Mouse (Mus musculus): ENCODE measurements around the gene Olfr1323. TPM values are rescaled to one million over a fixed set of nuclear protein-coding genes. Genes with fewer than 3 reads are reported as not detected.

Olfr1323 gene
- not detected for total RNA-seq (2021)
- long read RNA-seq, experiment 1 = 0 reads
- long read RNA-seq, experiment 2 = 0 reads

DNA sequence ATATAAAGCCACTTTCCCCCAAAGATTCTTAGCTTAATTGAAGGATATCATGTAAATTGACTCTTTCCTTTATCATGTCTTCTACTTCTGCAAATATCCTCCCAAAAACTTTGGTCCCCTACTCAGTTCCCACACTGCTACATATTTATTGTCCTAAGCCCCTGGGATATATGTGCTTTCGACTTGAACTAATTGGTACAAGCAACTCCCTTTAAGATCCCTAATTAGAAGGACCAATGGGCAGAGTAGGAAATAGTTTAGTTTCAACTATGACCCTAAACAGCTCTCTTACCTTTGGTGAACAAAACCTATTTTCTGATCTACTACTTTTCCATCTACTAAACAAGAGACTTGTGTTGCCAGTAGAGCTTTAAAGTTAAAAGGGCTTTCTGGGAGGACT is at the start of gene Olfr1323:
TSS of gene Olfr1323 (minus strand) at position 101 of the 400 bp plus-strand sequence.
- intact Hi-C loops (cut with DNase I) = no loop called here
- H3K27ac ChIP-seq = no peak within 1 kb of the TSS
- no peak for DNase-seq (ENCODE audit: extremely low spot score in 1 of 2, low spot score in 2 of 2)
- H3K4me3 ChIP-seq = no peak within 1 kb of the TSS
- no peak for TF ChIP-seq CTCF (IDR thresholded peaks at IDR 0.05)

- peak in 1 of 2 experiments; percentile 8 for DNase-seq (ENCODE audit: extremely low spot score in 1 of 2, low spot score in 2 of 2)
- TF ChIP-seq CTCF (IDR thresholded peaks at IDR 0.05) = no peak
- Histone ChIP-seq H3K27ac (no peak overlapping the region), H3K4me3 (no peak overlapping the region)
- intact Hi-C loops (cut with DNase I) = no loop called here
Measured at GRCm38 (mm10) chrX:50012242-50012641, 6.9 kb downstream of the Olfr1323 start.

Other genes with a start within 250 kb of the Olfr1323 start
- 1 to 10 TPM; 2.4 to 4.1 TPM for gene Igsf1, start 221.6 kb downstream of the Olfr1323 start, total RNA-seq (2021)
- not detected for gene Olfr1322, start 127.9 kb downstream of the Olfr1323 start, total RNA-seq (2021)

All from left cerebral cortex, adult 2 months (tissue).